Mouse (Mus musculus): ENCODE measurements at regions not wholly inside any gene's neighbourhood (a gene's known extent, or its start where the extent isn't known, plus 50 kb on each side); places are given as distances from the start of the nearest gene placed in this dataset.

- no peak for TF ChIP-seq POLR2A (IDR thresholded peaks at IDR 0.05; ENCODE audit: control insufficient read depth, extremely low read depth, insufficient read depth, low read length, poor library complexity)
- no peak for TF ChIP-seq CTCF (IDR thresholded peaks at IDR 0.05; ENCODE audit: borderline replicate concordance, control insufficient read depth, extremely low read depth, insufficient read depth, low read length, poor library complexity)
These were observed 394.4 kb upstream of the Tmpo start for GRCm38 (mm10) chr10:91575323-91576064.

All from thymus, adult 2 months (tissue).